Mouse (Mus musculus) forebrain, embryonic 15.5 days (tissue): ENCODE measurements around the gene Akap1. TPM values are rescaled to one million over a fixed set of nuclear protein-coding genes. Genes with fewer than 3 reads are reported as not detected.
"Not testable (repeated sequence)": the region's sequence is repeated elsewhere in the genome, so short reads cannot be mapped to it uniquely, and the experiment has no call there.

ENCODE experiments used
- ATAC-seq: fragments of 200-750 bp; cut with Nextera tagmentation; replicated peaks from 2 replicates; pipeline ENCODE4 v1.8.0; 2017; ENCODE audit warnings: mild to moderate bottlenecking, moderate TSS enrichment, moderate library complexity
- H3K27ac ChIP-seq: fragments of 300-500 bp; sonication (generic); replicated peaks from 2 replicates; pipeline ENCODE4 v1.5.1; 2015; ENCODE audit warnings: mild to moderate bottlenecking, inconsistent platforms
- H3K27me3 ChIP-seq: fragments of 300-500 bp; sonication (generic); 2 replicates; pipeline ENCODE4 v1.6.1; 2015; ENCODE audit warnings: inconsistent platforms
- H3K36me3 ChIP-seq: fragments of 300-500 bp; sonication (generic); 2 replicates; pipeline ENCODE4 v1.6.1; 2015; ENCODE audit warnings: mild to moderate bottlenecking, inconsistent platforms
- H3K4me1 ChIP-seq: fragments of 300-500 bp; sonication (generic); 2 replicates; pipeline ENCODE4 v1.6.1; 2015; ENCODE audit warnings: inconsistent platforms
- H3K4me2 ChIP-seq: fragments of 300-500 bp; sonication (generic); replicated peaks from 2 replicates; pipeline ENCODE4 v1.6.1; 2015; ENCODE audit warnings: mild to moderate bottlenecking, inconsistent platforms
- H3K4me3 ChIP-seq: fragments of 300-500 bp; sonication (generic); 2 replicates; pipeline ENCODE4 v1.5.1; 2015; ENCODE audit warnings: mild to moderate bottlenecking, inconsistent platforms
- H3K9ac ChIP-seq: fragments of 300-500 bp; sonication (generic); replicated peaks from 2 replicates; pipeline ENCODE4 v1.6.1; 2015; ENCODE audit warnings: mild to moderate bottlenecking, inconsistent platforms
- H3K9me3 ChIP-seq: fragments of 300-500 bp; sonication (generic); 2 replicates; pipeline ENCODE4 v1.6.1; 2016; ENCODE audit warnings: inconsistent platforms
- WGBS: fragments of 180-500 bp; shearing (Covaris S2); methylation state at CpG from one replicate; pipeline ENCODE4 v1.1.7; 2015; ENCODE audit warnings: mixed read lengths; 5-methylcytosine and 5-hydroxymethylcytosine counted together
- polyA plus RNA-seq: library from polyadenylated mRNA; unstranded; fragments of >200 nt; fragmentation: Nextera tagmentation; extraction: Ambion mirVana; gene quantifications from 2 replicates; pipeline ENCODE4 v1.2.1, GENCODE M21; 2015

The Akap1 gene
- polyA plus RNA-seq = 30.5 and 34.0 TPM in 2 replicates

DNA sequence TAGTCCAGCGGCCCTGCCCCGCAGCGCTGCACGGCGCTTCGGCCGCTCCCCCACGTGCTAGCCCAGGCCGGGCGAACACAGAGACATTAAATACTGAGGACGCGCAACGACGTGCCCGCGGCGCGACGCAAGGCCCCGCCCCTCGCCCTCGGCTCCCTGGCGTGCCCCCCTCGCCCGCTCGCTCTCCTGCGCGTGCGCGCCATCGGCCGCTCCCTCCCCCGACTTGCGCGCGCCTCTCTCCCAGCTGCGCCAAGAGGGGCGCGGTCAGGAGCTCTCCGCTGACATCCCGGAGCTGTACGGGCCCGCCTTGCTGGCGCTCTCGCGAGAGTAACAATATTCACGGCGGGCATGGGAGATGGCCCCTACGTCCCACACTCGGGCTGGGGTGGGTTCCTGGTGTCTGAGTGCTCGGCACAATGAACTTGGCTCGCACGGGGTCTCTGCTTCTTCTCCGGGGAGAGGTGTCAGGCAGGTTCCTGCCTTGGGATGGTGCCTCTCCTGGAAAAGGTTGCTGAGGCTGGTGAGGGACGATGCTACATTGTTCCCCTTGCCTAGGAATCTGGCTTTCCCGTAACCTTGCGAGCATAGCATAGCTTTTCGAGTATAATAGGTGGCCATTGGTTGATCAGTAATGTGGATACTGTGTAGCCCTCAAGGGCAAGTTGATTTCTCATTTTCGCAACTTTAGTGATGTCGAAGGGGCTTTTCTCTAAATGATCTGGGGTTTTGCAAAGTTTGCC lies at the start of gene Akap1:
Gene Akap1, minus strand, starts transcription at position 129 of the 740 bp plus-strand sequence.
- Histone ChIP-seq H3K4me2 (peak within 1 kb of the TSS; percentile 97), H3K36me3 (no peaks in the 10 kb centered on the region), H3K9me3 (no peaks in the 10 kb centered on the region), H3K9ac (peak within 1 kb of the TSS; percentile 61), H3K27ac (peak within 1 kb of the TSS; percentile 83), H3K27me3 (no peaks in the 10 kb centered on the region), H3K4me3 (peak within 1 kb of the TSS; percentile 69), H3K4me1 (peaks cover 24% of the 10 kb centered on the region)
- WGBS = 1% methylated on average over 60 of the region's 60 CpGs
- peak; percentile 99 for ATAC-seq

DNA sequence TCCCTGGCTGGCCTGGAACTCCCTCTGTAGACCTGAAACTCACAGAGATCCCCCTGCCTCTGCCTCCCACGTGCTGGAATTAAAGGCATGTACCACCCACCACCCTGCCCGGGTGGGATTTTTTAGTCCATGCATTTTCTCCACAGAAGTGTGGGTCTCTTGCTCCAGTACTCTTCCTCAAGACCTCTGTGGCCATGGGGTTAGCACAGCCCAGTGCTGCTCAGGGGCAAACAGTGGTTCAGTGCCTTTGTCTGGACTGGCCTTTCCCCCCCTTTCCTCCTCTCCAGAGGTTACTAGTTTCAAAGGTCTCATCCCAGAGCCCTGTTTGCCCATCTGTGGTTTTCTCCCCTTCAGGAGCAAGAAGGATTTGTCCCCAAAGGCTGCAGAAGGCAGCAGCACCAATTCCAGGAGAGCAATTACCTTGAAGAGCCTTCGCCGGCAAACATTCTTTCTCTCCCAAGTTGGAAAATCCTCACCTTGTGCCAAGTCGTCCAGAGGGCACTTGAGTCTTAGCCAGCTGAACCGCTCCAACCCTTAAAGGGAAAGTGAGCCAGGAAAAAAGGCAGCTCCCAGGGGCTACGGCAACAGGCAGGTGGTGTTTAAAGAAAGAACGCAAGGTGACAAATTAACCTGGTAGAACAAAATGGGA lies 45.1 kb upstream of the Akap1 start:
- Histone ChIP-seq H3K9ac (no peak overlapping the region), H3K4me1 (no peaks in the 10 kb centered on the region), H3K36me3 (no peaks in the 10 kb centered on the region), H3K4me3 (no peak overlapping the region), H3K27me3 (no peaks in the 10 kb centered on the region), H3K9me3 (no peaks in the 10 kb centered on the region), H3K4me2 (no peak overlapping the region), H3K27ac (no peak overlapping the region)
- 76% methylated on average over 8 of the region's 8 CpGs for WGBS
- no peak for ATAC-seq

DNA sequence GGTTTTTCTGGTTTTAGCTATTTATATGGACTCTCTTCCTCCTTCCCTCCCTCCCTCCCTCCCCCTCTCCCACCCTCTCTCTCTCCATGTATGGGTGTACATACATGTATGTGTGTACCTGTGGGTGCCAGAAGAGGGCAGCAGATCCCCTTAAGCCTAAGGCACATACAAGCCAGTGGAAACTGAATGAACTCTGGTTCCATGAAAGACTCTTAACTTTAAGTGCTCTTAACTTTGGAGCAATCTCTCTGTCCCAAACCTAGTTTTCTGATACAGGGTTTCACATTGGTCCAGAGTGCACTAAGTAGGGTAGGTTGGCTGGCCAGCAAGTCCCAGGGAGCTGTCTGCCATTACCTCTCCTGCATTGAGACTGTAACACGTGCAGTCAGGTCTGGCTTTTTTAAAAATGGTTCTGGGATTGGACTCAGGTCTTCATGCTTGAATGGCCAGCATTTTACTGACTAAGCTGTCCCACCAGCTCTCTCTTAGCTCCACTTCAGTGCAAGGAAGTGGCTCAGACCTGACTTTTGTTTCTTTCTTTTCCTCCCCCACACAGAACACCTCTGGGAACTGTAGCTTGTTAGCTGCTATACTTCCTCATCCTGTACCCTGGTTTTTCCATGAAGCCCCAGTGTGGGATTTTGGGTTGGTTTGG lies 44.3 kb upstream of the Akap1 start:
- no peak for ATAC-seq
- Histone ChIP-seq H3K4me2 (no peak overlapping the region), H3K36me3 (no peaks in the 10 kb centered on the region), H3K27ac (no peak overlapping the region), H3K9me3 (no peaks in the 10 kb centered on the region), H3K27me3 (no peaks in the 10 kb centered on the region), H3K9ac (no peak overlapping the region), H3K4me1 (no peaks in the 10 kb centered on the region), H3K4me3 (no peak overlapping the region)
- WGBS = 94% methylated on average over 1 of the region's 1 CpGs

DNA sequence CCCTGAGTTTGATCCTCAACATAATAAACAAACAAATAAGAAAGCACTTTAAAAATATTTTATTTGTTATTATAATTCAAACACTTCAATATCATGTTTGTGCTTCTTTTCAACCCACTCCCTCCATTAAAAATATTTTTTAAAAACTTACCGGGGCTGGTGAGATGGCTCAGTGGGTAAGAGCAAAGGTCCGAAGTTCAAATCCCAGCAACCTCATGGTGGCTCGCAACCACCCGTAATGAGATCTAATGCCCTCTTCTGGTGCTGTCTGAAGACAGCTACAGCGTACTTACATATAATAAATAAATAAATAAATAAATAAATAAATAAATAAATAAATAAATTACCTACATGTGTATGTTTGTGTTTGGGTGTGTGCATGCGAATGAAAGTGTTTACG lies 43.5 kb upstream of the Akap1 start:
- Histone ChIP-seq H3K9me3 (no peaks in the 10 kb centered on the region), H3K36me3 (no peaks in the 10 kb centered on the region), H3K4me3 (no peak overlapping the region), H3K4me2 (no peak overlapping the region), H3K9ac (no peak overlapping the region), H3K27ac (no peak overlapping the region), H3K4me1 (no peaks in the 10 kb centered on the region), H3K27me3 (no peaks in the 10 kb centered on the region)
- no peak for ATAC-seq
- 98% methylated on average over 7 of the region's 7 CpGs for WGBS

DNA sequence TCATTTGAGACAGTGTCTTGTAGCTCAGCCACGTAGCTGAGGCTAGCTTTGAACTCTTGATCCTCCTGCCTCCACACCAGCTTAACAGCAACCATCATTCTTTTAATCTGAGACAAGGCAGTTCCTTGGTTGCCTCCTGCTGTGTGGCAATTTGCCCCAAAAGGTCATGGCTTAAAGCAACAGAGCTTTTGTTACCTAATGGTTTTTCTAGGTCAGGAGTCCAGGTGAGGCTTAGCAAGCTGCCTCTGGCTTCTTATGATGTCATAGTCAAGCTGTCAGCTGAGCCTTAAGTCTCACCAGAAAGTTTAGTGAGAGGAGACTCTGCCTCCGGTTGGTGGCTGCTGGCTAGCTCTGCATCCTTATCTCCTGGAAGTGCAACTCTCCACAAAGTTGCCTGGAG lies 41.2 kb upstream of the Akap1 start:
- ATAC-seq = no peak

DNA sequence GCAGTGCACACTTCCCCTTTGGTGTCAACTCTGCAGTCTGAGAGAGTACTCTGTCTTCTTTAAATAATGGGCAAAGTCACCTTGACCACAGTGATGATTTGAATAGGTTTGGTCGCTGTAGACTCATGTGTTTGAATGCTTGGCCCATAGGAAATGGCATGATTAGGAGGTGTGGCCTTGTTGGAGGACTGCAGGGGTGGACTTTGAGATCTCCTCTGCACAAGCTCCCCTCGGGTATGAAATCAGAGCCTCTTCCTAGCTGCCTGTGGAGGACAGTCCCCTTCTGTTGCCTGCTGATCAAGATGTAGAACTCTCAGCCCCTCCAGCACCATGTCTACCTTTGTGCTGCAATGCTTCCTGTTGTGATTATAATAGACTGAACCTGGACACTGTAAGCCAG lies 39.7 kb upstream of the Akap1 start:
- Histone ChIP-seq H3K4me2 (no peak overlapping the region), H3K4me1 (no peaks in the 10 kb centered on the region), H3K4me3 (no peak overlapping the region), H3K36me3 (no peaks in the 10 kb centered on the region), H3K27ac (no peak overlapping the region), H3K9me3 (no peaks in the 10 kb centered on the region), H3K9ac (no peak overlapping the region), H3K27me3 (no peaks in the 10 kb centered on the region)
- WGBS = 60% methylated on average over 2 of the region's 2 CpGs
- ATAC-seq = no peak

More for the DNA sequence above, 41.2 kb upstream of the Akap1 start:
- H3K36me3 ChIP-seq = no peaks in the 10 kb centered on the region
- H3K4me1 ChIP-seq = no peaks in the 10 kb centered on the region
- no peaks in the 10 kb centered on the region for H3K9me3 ChIP-seq
- no peak overlapping the region for H3K4me3 ChIP-seq
- no peak overlapping the region for H3K9ac ChIP-seq
- H3K4me2 ChIP-seq = no peak overlapping the region
- no peaks in the 10 kb centered on the region for H3K27me3 ChIP-seq
- 25% methylated on average over 2 of the region's 2 CpGs for WGBS
- no peak overlapping the region for H3K27ac ChIP-seq

DNA sequence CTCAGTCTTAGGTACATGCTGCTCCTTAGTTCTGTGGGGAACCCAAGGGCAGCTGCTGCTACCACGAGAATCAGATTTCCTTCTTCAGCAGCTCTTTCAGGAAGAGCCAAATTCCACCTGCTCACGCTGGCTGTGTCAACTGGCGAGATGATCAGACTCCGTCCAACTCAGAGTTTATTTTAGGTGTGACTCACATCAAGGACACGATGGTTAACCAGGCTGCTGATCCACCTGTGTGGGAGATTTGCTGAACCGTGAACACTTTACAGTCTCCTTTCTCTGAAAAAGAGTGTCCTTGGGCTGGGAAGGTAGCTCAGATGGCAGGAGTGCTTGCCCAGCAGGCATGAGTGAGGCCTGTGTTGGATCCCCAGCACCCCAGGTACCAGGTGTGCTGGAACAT lies 38.4 kb upstream of the Akap1 start:
- Histone ChIP-seq H3K9ac (no peak overlapping the region), H3K9me3 (no peaks in the 10 kb centered on the region), H3K36me3 (no peaks in the 10 kb centered on the region), H3K27me3 (no peaks in the 10 kb centered on the region), H3K4me2 (no peak overlapping the region), H3K4me3 (no peak overlapping the region), H3K4me1 (no peaks in the 10 kb centered on the region), H3K27ac (no peak overlapping the region)
- ATAC-seq = no peak
- 94% methylated on average over 6 of the region's 6 CpGs for WGBS

DNA sequence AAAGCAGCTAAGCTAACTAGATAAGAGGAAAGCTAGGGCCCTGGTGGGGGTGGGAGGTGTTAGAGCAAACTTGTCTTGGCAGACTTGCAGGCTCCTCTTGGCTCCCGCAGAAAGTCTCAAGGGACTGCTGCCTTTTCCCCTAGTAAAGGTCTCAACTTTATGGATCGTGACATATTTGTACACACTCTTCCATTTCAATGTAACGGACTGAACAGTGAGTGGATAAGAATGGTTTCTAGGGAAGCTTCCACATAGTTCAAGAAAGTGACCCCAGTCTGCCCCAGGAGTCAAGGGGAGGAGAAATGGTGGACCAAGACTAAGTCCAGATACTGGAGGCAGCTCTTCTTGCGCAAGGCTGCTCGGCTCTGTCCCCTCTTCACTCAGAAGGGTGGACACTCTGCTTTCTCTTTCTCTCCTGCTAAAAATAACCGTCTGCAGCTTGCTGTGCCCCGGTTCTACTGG lies 37.0 kb upstream of the Akap1 start:
- Histone ChIP-seq H3K27me3 (no peaks in the 10 kb centered on the region), H3K4me2 (no peak overlapping the region), H3K4me1 (no peaks in the 10 kb centered on the region), H3K9me3 (no peaks in the 10 kb centered on the region), H3K36me3 (no peaks in the 10 kb centered on the region), H3K9ac (no peak overlapping the region), H3K27ac (no peak overlapping the region), H3K4me3 (no peak overlapping the region)
- WGBS = 85% methylated on average over 7 of the region's 7 CpGs
- no peak for ATAC-seq

DNA sequence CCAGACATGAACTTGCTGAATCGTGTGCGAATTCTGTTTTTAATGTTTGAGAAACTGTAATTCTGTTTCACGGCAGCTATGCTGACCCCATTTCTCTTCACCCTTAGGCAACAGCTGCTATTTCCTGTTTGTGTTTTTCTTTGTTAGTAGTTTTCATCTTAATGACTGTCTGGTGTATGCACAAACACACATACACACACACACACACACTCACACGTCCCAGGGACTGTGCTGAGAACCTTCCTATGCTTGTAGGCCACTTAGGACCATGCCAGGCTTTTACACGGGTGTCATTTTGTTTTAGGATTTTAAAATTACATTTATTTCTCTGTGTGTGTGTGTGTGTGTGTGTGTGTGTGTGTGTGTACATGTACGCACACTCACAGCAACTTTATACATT lies 35.2 kb upstream of the Akap1 start:
- no peak overlapping the region for H3K4me3 ChIP-seq
- 95% methylated on average over 6 of the region's 6 CpGs for WGBS
- no peak overlapping the region for H3K9ac ChIP-seq
- no peaks in the 10 kb centered on the region for H3K36me3 ChIP-seq
- H3K4me1 ChIP-seq = no peaks in the 10 kb centered on the region
- no peak overlapping the region for H3K27ac ChIP-seq
- ATAC-seq = no peak
- no peaks in the 10 kb centered on the region for H3K9me3 ChIP-seq
- no peak overlapping the region for H3K4me2 ChIP-seq
- no peaks in the 10 kb centered on the region for H3K27me3 ChIP-seq

DNA sequence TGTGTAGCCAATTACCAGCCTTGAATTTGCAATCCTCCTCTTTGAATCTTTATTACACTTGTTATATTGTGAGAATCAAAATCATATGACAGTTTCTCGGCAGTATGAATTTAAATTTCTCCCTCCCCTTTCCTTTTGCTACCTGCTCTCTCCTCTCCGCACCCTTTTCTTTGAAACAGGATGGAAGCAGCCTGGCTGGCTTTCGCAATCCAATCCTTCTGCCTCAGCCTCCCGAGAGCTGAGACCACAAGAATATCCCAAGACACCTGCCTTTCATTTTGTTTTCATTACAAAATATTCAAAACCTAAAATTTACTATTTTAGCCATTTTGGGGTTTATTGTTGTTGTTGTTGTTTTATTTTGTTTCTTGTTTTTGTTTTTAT lies 34.0 kb upstream of the Akap1 start:
- no peaks in the 10 kb centered on the region for H3K9me3 ChIP-seq
- H3K4me3 ChIP-seq = no peak overlapping the region
- H3K9ac ChIP-seq = no peak overlapping the region
- ATAC-seq = no peak
- no peak overlapping the region for H3K4me2 ChIP-seq
- H3K27me3 ChIP-seq = no peaks in the 10 kb centered on the region
- no peak overlapping the region for H3K27ac ChIP-seq
- 71% methylated on average over 4 of the region's 4 CpGs for WGBS
- H3K4me1 ChIP-seq = no peaks in the 10 kb centered on the region
- H3K36me3 ChIP-seq = no peaks in the 10 kb centered on the region

DNA sequence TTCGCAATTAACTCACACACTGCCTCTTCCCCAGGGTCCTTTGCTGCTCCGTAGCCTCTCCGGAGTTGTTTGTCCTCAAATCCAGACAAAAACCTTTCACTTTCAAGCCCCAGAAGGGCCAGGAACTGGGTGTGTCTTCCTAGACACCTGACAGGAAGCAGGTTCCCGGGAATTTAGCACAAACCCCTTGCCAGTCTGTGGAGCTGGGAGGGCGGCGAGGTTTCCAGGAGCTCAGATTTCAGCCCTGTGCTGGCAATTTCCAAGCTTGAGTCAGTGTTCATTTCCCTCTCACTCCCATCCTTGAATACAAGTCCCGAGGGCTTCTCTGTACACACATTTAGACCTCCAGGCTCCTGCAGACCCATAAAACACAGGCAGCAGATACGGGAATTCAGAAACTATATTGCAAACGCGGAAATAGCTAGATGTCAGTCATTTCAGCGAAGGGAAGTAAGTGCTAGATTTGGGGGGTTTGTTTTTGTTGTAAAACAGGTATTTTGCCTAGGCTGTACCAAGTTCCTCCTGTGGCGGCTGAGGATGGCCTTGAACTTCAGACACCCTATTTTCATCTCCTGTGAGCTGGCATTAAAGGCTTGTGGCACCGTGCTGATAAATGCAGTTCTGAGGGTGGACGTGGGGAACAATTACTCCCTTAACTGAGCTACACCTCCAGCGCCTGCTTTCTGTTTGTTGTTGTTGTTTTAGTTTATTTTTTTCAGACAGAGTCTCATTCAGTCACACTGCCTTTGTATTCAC lies 33.4 kb upstream of the Akap1 start:
- no peaks in the 10 kb centered on the region for H3K36me3 ChIP-seq
- no peaks in the 10 kb centered on the region for H3K27me3 ChIP-seq
- H3K4me3 ChIP-seq = no peak overlapping the region
- no peaks in the 10 kb centered on the region for H3K4me1 ChIP-seq
- no peaks in the 10 kb centered on the region for H3K9me3 ChIP-seq
- WGBS = 48% methylated on average over 15 of the region's 15 CpGs
- H3K9ac ChIP-seq = no peak overlapping the region
- H3K27ac ChIP-seq = no peak overlapping the region
- H3K4me2 ChIP-seq = no peak overlapping the region
- no peak for ATAC-seq

DNA sequence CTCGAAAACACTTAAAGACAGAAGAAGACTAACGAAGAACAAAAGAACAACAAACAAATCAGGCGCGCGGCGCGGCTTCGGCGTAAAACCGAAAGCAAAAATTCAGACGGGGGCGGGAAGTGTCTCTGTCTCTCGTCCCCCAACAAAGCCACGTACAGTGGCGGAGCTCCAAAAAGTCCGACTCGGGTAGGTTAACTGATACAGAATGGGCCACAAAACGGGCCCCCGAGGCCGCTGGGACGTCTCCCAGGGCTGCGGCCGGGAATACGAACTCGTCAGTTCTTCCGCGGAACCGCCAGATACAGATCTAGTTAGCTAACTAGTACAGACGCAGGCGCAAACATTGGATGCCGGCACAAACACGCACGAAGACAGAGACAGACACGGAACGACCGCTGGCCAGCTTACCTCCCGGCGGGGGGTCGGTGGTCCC lies 31.4 kb upstream of the Akap1 start:
- Histone ChIP-seq H3K4me3 (peak overlapping the region; percentile 30), H3K4me2 (peak overlapping the region; percentile 31)
- not testable (repeated sequence) for H3K9me3 ChIP-seq, H3K4me1 ChIP-seq, H3K27me3 ChIP-seq, H3K36me3 ChIP-seq, H3K9ac ChIP-seq, H3K27ac ChIP-seq, ATAC-seq
- 35% methylated on average over 38 of the region's 39 CpGs for WGBS
